Mouse (Mus musculus) midbrain, embryonic 11.5 days (tissue): Measurements from ENCODE around the gene Naa35. TPM values are rescaled to one million over a fixed set of nuclear protein-coding genes. Genes with fewer than 3 reads are reported as not detected.

Experiments used
- ATAC-seq: fragments of 200-750 bp; cut with Nextera tagmentation; 2 replicates; pipeline ENCODE4 v1.8.0; 2017; ENCODE audit warnings: moderate TSS enrichment, moderate library complexity; ENCODE audit not compliant: low FRiP score
- DNase-seq: peaks from one replicate; pipeline ENCODE4 v3.0.0; 2015; ENCODE audit warnings: low spot score; ENCODE audit errors: missing footprints
- H3K27ac ChIP-seq: fragments of 300-500 bp; sonication (generic); 2 replicates; pipeline ENCODE4 v1.5.1; 2014; ENCODE audit warnings: low read depth, low read length
- H3K27me3 ChIP-seq: fragments of 300-500 bp; sonication (generic); 2 replicates; pipeline ENCODE4 v1.6.1; 2014; ENCODE audit warnings: mild to moderate bottlenecking, low read length, moderate library complexity, mixed read lengths; ENCODE audit not compliant: control insufficient read depth, insufficient read depth
- H3K36me3 ChIP-seq: fragments of 300-500 bp; sonication (generic); 2 replicates; pipeline ENCODE4 v1.6.1; 2014; ENCODE audit warnings: mild to moderate bottlenecking, low read length, moderate library complexity, mixed read lengths; ENCODE audit not compliant: control insufficient read depth, insufficient read depth
- H3K4me1 ChIP-seq: fragments of 300-500 bp; sonication (generic); 2 replicates; pipeline ENCODE4 v1.6.1; 2014; ENCODE audit warnings: low read length; ENCODE audit not compliant: control insufficient read depth, insufficient read depth
- H3K4me2 ChIP-seq: fragments of 300-500 bp; sonication (generic); 2 replicates; pipeline ENCODE4 v1.6.1; 2014; ENCODE audit warnings: mild to moderate bottlenecking, moderate library complexity
- H3K4me3 ChIP-seq: fragments of 300-500 bp; sonication (generic); 2 replicates; pipeline ENCODE4 v1.5.1; 2014; ENCODE audit warnings: low read depth, low read length
- H3K9ac ChIP-seq: fragments of 300-500 bp; sonication (generic); 2 replicates; pipeline ENCODE4 v1.6.1; 2014; ENCODE audit warnings: low read length
- H3K9me3 ChIP-seq: fragments of 300-500 bp; sonication (generic); 2 replicates; pipeline ENCODE4 v1.6.1; 2016; ENCODE audit warnings: low read length; ENCODE audit not compliant: control insufficient read depth
- WGBS: fragments of 180-500 bp; shearing (Covaris S2); extraction: QIAGEN DNeasy Blood & Tissue Kit; methylation state at CpG from one replicate; pipeline ENCODE4 v1.1.7; 2014; 5-methylcytosine and 5-hydroxymethylcytosine counted together
- polyA plus RNA-seq: library from polyadenylated mRNA; unstranded; fragments of >200 nt; fragmentation: Nextera tagmentation; extraction: Ambion mirVana; gene quantifications from 2 replicates; pipeline ENCODE4 v1.2.1, GENCODE M21; 2014

The Naa35 gene
- polyA plus RNA-seq, 1 experiment from 2014 or later, result 99.2 TPM

DNA sequence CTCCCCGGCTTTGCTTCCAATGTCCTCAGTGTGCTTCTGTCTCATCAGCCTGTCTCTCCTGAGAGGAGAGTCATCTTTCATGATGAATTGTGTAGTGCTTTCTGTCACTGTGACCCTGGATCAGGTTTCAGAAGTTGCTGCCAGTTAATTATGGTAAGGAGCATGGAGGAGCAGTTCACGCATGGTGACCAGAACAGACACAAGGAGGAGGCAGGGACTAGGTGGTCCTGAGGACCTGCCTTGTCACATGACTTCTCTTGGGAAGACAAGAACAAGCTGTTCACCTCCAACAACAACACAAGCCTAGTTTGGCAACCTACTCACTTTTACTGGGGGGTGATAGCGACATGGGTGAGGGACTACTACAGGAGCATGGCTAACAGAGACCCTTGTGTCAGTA, 68.1 kb downstream of the Naa35 start:
- Histone ChIP-seq H3K4me2 (no peak overlapping the region), H3K4me1 (peaks cover 31% of the 10 kb centered on the region), H3K27ac (peak overlapping the region; percentile 1; the same call in 1 of the 2 replicates), H3K4me3 (no peak overlapping the region), H3K27me3 (no peaks in the 10 kb centered on the region), H3K9ac (no peak overlapping the region), H3K9me3 (no peaks in the 10 kb centered on the region), H3K36me3 (peaks cover 19% of the 10 kb centered on the region)
- ATAC-seq (no peak), DNase-seq (no peak)
- WGBS, result 84% methylated on average over 3 of the region's 3 CpGs

DNA sequence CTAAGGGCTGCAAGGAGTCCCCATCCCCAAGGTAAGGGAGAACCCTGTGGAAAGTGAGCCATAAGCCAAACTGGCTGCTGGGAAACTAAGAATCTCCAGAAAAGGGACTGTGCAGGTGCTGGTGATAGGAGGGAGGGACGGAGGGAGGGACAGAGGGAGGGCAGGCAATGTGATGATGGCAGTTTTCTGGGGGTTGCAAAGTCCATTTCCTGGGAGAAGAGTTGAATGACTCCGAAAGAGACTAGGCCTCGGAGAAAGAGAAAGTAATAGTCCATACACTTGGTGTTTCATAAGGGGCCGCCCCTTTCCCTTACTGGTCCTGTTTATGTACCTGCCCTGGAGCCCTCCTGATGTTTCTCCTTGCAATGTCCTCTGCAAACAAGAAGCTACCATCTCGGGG, 69.4 kb downstream of the Naa35 start:
- Histone ChIP-seq H3K4me3 (no peak overlapping the region), H3K9me3 (no peaks in the 10 kb centered on the region; the same call in 1 of the 2 replicates), H3K4me1 (peaks cover 33% of the 10 kb centered on the region), H3K27ac (no peak overlapping the region), H3K27me3 (no peaks in the 10 kb centered on the region), H3K4me2 (no peak overlapping the region), H3K9ac (no peak overlapping the region), H3K36me3 (peaks cover 11% of the 10 kb centered on the region)
- ATAC-seq, result no peak
- DNase-seq, result no peak
- 96% methylated on average over 5 of the region's 5 CpGs for WGBS

GRCm38 (mm10) chr13:59655718-59656315, 70.8 kb downstream of the Naa35 start:
- no peak overlapping the region for H3K9ac ChIP-seq
- ATAC-seq (no peak), DNase-seq (no peak)
- no peak overlapping the region for H3K4me2 ChIP-seq
- no peaks in the 10 kb centered on the region; the same call in 1 of the 2 replicates for H3K9me3 ChIP-seq
- no peaks in the 10 kb centered on the region for H3K27me3 ChIP-seq
- H3K4me3 ChIP-seq, result no peak overlapping the region
- peaks cover 33% of the 10 kb centered on the region for H3K4me1 ChIP-seq
- WGBS, result 91% methylated on average over 15 of the region's 15 CpGs
- H3K27ac ChIP-seq, result peak overlapping the region; percentile 69; the same call in 1 of the 2 replicates
- peaks cover 9% of the 10 kb centered on the region for H3K36me3 ChIP-seq

- Histone ChIP-seq H3K36me3 (peaks cover 10% of the 10 kb centered on the region), H3K9me3 (no peaks in the 10 kb centered on the region; the same call in 1 of the 2 replicates), H3K4me2 (no peak overlapping the region), H3K27me3 (no peaks in the 10 kb centered on the region), H3K9ac (0 out of 2 replicates have a peak overlapping the region, but pooled peaks have one; percentile 1), H3K4me3 (no peak overlapping the region), H3K4me1 (peaks cover 33% of the 10 kb centered on the region), H3K27ac (peak overlapping the region; percentile 69)
- peak; percentile 38 for ATAC-seq
- DNase-seq, result no peak
- WGBS, result 60% methylated on average over 10 of the region's 10 CpGs
Observed at GRCm38 (mm10) chr13:59656316-59656832, 71.3 kb downstream of the Naa35 start.

GRCm38 (mm10) chr13:59656975-59657388, 71.9 kb downstream of the Naa35 start:
- Histone ChIP-seq H3K9me3 (no peaks in the 10 kb centered on the region; the same call in 1 of the 2 replicates), H3K9ac (peak overlapping the region; percentile 1; the same call in 1 of the 2 replicates), H3K4me3 (no peak overlapping the region), H3K36me3 (peaks cover 16% of the 10 kb centered on the region), H3K27me3 (no peaks in the 10 kb centered on the region), H3K4me2 (no peak overlapping the region), H3K4me1 (peaks cover 33% of the 10 kb centered on the region), H3K27ac (peak overlapping the region; percentile 69)
- 5% methylated on average over 4 of the region's 4 CpGs for WGBS
- DNase-seq, result peak; percentile 93
- peak; percentile 83 for ATAC-seq

- WGBS, result 77% methylated on average over 5 of the region's 5 CpGs
Observed at GRCm38 (mm10) chr13:59657781-59658180, 72.7 kb downstream of the Naa35 start.

DNA sequence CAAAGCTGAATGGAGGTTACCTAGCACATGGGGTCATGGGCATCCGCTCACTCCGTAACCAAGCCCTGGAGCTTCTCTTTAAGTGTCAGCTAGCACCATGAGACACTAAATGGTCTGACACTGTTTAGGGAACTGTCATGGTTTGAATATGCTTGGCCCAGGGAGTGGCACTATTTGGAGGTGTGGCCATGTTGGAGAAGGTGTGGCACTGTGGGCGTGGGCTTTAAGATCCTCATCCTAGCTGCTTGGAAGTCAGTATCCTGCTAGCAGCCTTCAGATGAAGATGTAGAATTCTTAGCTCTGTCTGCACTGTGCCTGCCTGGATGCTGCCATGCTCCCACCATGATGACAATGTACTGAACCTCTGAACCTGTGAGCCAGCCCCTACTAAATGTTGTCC, 75.3 kb downstream of the Naa35 start:
- Histone ChIP-seq H3K9ac (no peak overlapping the region), H3K4me2 (no peak overlapping the region), H3K4me3 (no peak overlapping the region), H3K36me3 (peaks cover 35% of the 10 kb centered on the region), H3K27ac (no peak overlapping the region), H3K27me3 (no peaks in the 10 kb centered on the region), H3K9me3 (no peaks in the 10 kb centered on the region; the same call in 1 of the 2 replicates), H3K4me1 (peaks cover 23% of the 10 kb centered on the region)
- WGBS, result over 99% methylated on average over 3 of the region's 3 CpGs
- no peak for DNase-seq
- no peak for ATAC-seq

More at GRCm38 (mm10) chr13:59657781-59658180, 72.7 kb downstream of the Naa35 start:
- H3K4me2 ChIP-seq, result no peak overlapping the region
- H3K36me3 ChIP-seq, result peaks cover 23% of the 10 kb centered on the region
- no peaks in the 10 kb centered on the region; the same call in 1 of the 2 replicates for H3K9me3 ChIP-seq
- H3K27ac ChIP-seq, result peak overlapping the region; percentile 69
- DNase-seq, result peak; percentile 88
- peaks cover 33% of the 10 kb centered on the region for H3K4me1 ChIP-seq
- ATAC-seq, result no peak
- H3K9ac ChIP-seq, result no peak overlapping the region
- H3K27me3 ChIP-seq, result no peaks in the 10 kb centered on the region
- no peak overlapping the region for H3K4me3 ChIP-seq

GRCm38 (mm10) chr13:59661387-59661786, 76.3 kb downstream of the Naa35 start:
- no peak for DNase-seq
- Histone ChIP-seq H3K36me3 (peaks cover 36% of the 10 kb centered on the region), H3K9ac (no peak overlapping the region), H3K4me3 (no peak overlapping the region), H3K27me3 (no peaks in the 10 kb centered on the region), H3K27ac (no peak overlapping the region), H3K4me1 (peaks cover 17% of the 10 kb centered on the region), H3K4me2 (no peak overlapping the region), H3K9me3 (no peaks in the 10 kb centered on the region; the same call in 1 of the 2 replicates)
- 93% methylated on average over 8 of the region's 8 CpGs for WGBS
- no peak for ATAC-seq

DNA sequence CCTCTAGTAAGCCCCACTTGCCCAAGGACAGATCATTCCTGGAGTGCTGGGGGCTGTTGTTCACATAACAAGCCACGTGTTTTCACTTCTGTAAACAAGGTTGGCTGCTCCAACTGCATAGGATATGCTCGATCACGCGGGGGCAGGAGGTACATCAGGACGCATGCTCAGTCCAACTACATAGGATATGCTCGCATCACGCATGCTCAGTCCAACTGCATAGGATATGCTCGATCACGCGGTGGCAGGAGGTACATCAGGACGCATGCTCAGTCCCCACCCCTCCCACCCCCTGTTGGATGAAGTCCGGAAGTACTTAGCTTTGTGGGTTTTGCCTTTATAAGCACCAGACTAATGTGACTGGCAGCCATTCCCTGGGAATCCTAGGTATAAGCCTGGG, 76.9 kb downstream of the Naa35 start:
- H3K27me3 ChIP-seq, result no peaks in the 10 kb centered on the region
- no peak overlapping the region for H3K9ac ChIP-seq
- no peak for ATAC-seq
- 96% methylated on average over 12 of the region's 12 CpGs for WGBS
- no peaks in the 10 kb centered on the region; the same call in 1 of the 2 replicates for H3K9me3 ChIP-seq
- H3K36me3 ChIP-seq, result peaks cover 39% of the 10 kb centered on the region
- peaks cover 12% of the 10 kb centered on the region for H3K4me1 ChIP-seq
- H3K4me2 ChIP-seq, result no peak overlapping the region
- DNase-seq, result no peak
- no peak overlapping the region for H3K4me3 ChIP-seq
- no peak overlapping the region for H3K27ac ChIP-seq
